Mouse (Mus musculus) heart, embryonic 12.5 days (tissue): ENCODE measurements around the gene Ly75. TPM values are rescaled to one million over a fixed set of nuclear protein-coding genes. Genes with fewer than 3 reads are reported as not detected.

ENCODE experiments used
- ATAC-seq: fragments of 200-750 bp; cut with Nextera tagmentation; 2 replicates; pipeline ENCODE4 v1.8.0; 2017; ENCODE audit warnings: moderate TSS enrichment, moderate library complexity; ENCODE audit not compliant: insufficient number of reproducible peaks, low FRiP score
- H3K27ac ChIP-seq: fragments of 300-500 bp; sonication (generic); 2 replicates; pipeline ENCODE4 v1.5.1; 2016; ENCODE audit warnings: mild to moderate bottlenecking, moderate library complexity; ENCODE audit not compliant: poor library complexity, severe bottlenecking
- H3K27me3 ChIP-seq: fragments of 300-500 bp; sonication (generic); replicated peaks from 2 replicates; pipeline ENCODE4 v1.6.1; 2016; ENCODE audit warnings: mild to moderate bottlenecking, moderate library complexity
- H3K36me3 ChIP-seq: fragments of 300-500 bp; sonication (generic); 2 replicates; pipeline ENCODE4 v1.6.1; 2016; ENCODE audit warnings: mild to moderate bottlenecking, moderate library complexity
- H3K4me1 ChIP-seq: fragments of 300-500 bp; sonication (generic); replicated peaks from 2 replicates; pipeline ENCODE4 v1.6.1; 2016; ENCODE audit warnings: mild to moderate bottlenecking
- H3K4me2 ChIP-seq: fragments of 300-500 bp; sonication (generic); 2 replicates; pipeline ENCODE4 v1.6.1; 2016; ENCODE audit warnings: mild to moderate bottlenecking, moderate library complexity
- H3K4me3 ChIP-seq: fragments of 300-500 bp; sonication (generic); 2 replicates; pipeline ENCODE4 v1.5.1; 2016; ENCODE audit warnings: mild to moderate bottlenecking
- H3K9ac ChIP-seq: fragments of 300-500 bp; sonication (generic); 2 replicates; pipeline ENCODE4 v1.6.1; 2016; ENCODE audit warnings: mild to moderate bottlenecking, moderate library complexity
- H3K9me3 ChIP-seq: fragments of 300-500 bp; sonication (generic); replicated peaks from 2 replicates; pipeline ENCODE4 v1.6.1; 2016; ENCODE audit warnings: mild to moderate bottlenecking, moderate library complexity
- WGBS: fragments of 180-500 bp; shearing (Covaris S2); methylation state at CpG from one replicate; pipeline ENCODE4 v1.1.7; 2016; 5-methylcytosine and 5-hydroxymethylcytosine counted together
- polyA plus RNA-seq: library from polyadenylated mRNA; unstranded; fragments of >200 nt; fragmentation: Nextera tagmentation; extraction: Ambion mirVana; gene quantifications from 2 replicates; pipeline ENCODE4 v1.2.1, GENCODE M21; 2016

The Ly75 gene
- polyA plus RNA-seq, 1 experiment from 2014 or later: 2.9 TPM

DNA sequence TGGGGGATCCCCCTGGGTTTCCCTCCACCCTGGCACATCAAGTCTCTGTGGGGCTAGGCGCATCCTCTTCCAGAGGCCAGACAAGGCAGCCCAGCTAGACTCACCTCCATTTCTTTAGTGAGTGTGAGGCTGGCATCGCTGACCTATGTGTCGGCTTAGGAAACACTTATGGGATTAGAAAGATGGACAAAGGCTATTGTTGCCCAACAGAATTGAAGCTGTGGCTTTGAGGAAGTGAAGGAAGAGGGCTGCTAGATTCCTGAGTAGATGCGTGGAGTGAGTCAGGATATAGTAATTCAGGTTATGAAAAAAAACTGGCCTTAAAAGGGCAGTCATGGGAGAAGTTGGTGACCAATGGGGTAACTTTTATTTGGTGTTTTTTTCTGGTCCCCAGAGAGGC is 13.6 kb downstream of the Ly75 start:
- no peak overlapping the region for H3K9ac ChIP-seq
- no peaks in the 10 kb centered on the region for H3K27me3 ChIP-seq
- H3K27ac ChIP-seq: no peak overlapping the region
- WGBS: 80% methylated on average over 4 of the region's 4 CpGs
- H3K9me3 ChIP-seq: no peaks in the 10 kb centered on the region
- ATAC-seq: no peak
- H3K4me1 ChIP-seq: peaks cover 7% of the 10 kb centered on the region
- H3K36me3 ChIP-seq: no peaks in the 10 kb centered on the region
- H3K4me3 ChIP-seq: no peak overlapping the region
- H3K4me2 ChIP-seq: no peak overlapping the region

GRCm38 (mm10) chr2:60367871-60368270 is 15.2 kb downstream of the Ly75 start:
- no peak overlapping the region for H3K4me3 ChIP-seq
- no peaks in the 10 kb centered on the region for H3K36me3 ChIP-seq
- 77% methylated on average over 7 of the region's 7 CpGs for WGBS
- no peaks in the 10 kb centered on the region for H3K9me3 ChIP-seq
- peaks cover 7% of the 10 kb centered on the region for H3K4me1 ChIP-seq
- no peak for ATAC-seq
- H3K9ac ChIP-seq: no peak overlapping the region
- H3K27me3 ChIP-seq: no peaks in the 10 kb centered on the region
- no peak overlapping the region for H3K27ac ChIP-seq
- H3K4me2 ChIP-seq: no peak overlapping the region

- no peak for ATAC-seq
- H3K27ac ChIP-seq: no peak overlapping the region
- WGBS: 92% methylated on average over 2 of the region's 2 CpGs
- H3K27me3 ChIP-seq: no peaks in the 10 kb centered on the region
- H3K4me3 ChIP-seq: no peak overlapping the region
- no peak overlapping the region for H3K4me2 ChIP-seq
- no peaks in the 10 kb centered on the region for H3K36me3 ChIP-seq
- no peaks in the 10 kb centered on the region for H3K9me3 ChIP-seq
- H3K4me1 ChIP-seq: peaks cover 7% of the 10 kb centered on the region
- H3K9ac ChIP-seq: no peak overlapping the region
These were observed 15.9 kb downstream of the Ly75 start for GRCm38 (mm10) chr2:60367204-60367603.

DNA sequence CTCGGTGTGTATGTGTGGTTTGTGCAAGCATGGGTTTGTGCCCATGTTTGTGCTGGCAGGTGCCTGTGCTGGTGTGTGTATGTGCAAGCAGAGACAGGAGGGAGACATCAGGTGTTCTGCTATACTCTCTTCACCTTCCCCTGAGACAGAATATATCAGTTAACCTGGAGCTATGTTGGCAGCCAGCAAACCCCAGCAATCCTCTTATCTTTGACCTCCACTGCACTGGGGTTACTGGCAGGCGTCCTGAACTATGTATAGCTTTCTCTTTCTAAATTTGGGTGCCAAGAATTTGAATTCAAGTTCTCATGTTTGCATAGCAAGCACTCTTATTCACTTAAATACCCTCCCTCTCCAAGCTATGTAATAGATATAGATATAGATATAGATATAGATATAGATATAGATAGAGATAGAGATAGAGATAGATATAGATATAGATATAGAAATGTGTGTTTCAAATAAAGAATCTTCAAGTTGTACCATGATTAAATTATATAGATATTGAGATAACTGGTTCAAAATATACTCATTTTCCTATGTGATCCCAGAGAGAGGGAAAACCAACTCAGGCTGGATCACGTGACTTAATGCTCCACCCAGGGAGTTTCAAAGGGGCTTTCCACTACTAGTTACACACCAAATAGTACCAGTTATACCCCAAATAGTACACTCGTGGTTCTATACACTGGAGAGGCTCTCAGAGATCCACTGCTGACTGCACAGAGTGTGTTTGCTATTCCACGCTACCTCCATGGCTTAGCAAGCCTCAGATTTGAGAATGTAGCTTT is 17.1 kb downstream of the Ly75 start:
- Histone ChIP-seq H3K4me3 (no peak overlapping the region), H3K4me1 (peaks cover 7% of the 10 kb centered on the region), H3K27ac (no peak overlapping the region), H3K9me3 (no peaks in the 10 kb centered on the region), H3K9ac (no peak overlapping the region), H3K36me3 (no peaks in the 10 kb centered on the region), H3K4me2 (no peak overlapping the region), H3K27me3 (no peaks in the 10 kb centered on the region)
- no peak for ATAC-seq
- WGBS: 65% methylated on average over 5 of the region's 5 CpGs

DNA sequence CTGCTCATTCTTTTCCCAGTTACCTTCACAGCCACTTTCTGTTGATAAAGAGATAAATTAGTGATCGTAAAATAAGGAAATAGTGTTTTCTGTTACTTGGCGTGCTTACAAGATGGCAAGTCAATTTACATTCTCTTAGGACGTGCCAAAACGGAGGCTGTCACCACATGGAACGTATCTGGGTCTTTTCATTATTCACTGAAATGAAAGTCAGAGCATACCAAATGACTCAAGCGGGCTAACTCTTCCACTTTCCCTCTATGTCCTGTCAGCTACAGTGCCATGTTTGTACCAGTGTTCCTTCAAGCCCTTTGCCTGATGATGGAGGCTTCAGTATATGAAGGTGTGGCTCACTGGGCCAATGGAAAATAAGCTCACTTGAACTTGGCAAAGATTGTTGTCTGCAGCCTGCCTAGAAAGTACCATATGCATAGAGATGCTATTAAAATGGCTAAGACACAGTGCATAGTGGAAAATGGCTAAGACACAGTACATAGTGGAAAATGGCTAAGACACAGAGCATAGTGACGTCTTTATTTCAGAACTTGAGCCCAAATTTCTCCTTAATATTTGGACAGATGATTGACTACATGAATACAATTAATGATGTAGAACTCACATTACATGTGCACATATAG is 17.8 kb downstream of the Ly75 start:
- Histone ChIP-seq H3K27me3 (no peaks in the 10 kb centered on the region), H3K4me2 (no peak overlapping the region), H3K4me1 (peaks cover 7% of the 10 kb centered on the region), H3K9me3 (no peaks in the 10 kb centered on the region), H3K9ac (no peak overlapping the region), H3K4me3 (no peak overlapping the region), H3K27ac (no peak overlapping the region), H3K36me3 (no peaks in the 10 kb centered on the region)
- ATAC-seq: no peak
- 70% methylated on average over 7 of the region's 7 CpGs for WGBS

GRCm38 (mm10) chr2:60362146-60362545 is 21.0 kb downstream of the Ly75 start:
- WGBS: 80% methylated on average over 6 of the region's 6 CpGs
- ATAC-seq: no peak
- Histone ChIP-seq H3K9ac (no peak overlapping the region), H3K4me1 (peaks cover 7% of the 10 kb centered on the region), H3K27me3 (no peaks in the 10 kb centered on the region), H3K9me3 (no peaks in the 10 kb centered on the region), H3K4me3 (no peak overlapping the region), H3K4me2 (no peak overlapping the region), H3K27ac (no peak overlapping the region), H3K36me3 (no peaks in the 10 kb centered on the region)

GRCm38 (mm10) chr2:60359796-60360195 is 23.3 kb downstream of the Ly75 start:
- Histone ChIP-seq H3K4me1 (peaks cover 9% of the 10 kb centered on the region; the same call in 1 of the 2 replicates), H3K4me2 (no peak overlapping the region), H3K9me3 (no peaks in the 10 kb centered on the region), H3K9ac (no peak overlapping the region), H3K36me3 (no peaks in the 10 kb centered on the region), H3K27ac (no peak overlapping the region), H3K27me3 (no peaks in the 10 kb centered on the region), H3K4me3 (no peak overlapping the region)
- ATAC-seq: no peak
- WGBS: 92% methylated on average over 3 of the region's 3 CpGs

DNA sequence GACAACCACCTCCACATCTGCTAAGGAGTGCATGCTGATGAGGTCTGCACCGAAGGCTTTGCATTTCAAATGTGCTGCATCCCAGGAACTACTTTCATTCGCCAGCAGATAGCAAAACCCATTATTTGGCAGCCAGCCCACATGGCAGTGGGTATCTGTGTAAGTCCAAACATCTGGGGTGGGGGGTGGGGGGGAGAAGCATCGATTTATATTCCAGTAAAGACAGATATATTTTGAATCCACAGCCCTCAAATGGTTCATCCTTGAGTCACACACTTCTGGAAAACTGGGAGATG is 27.8 kb downstream of the Ly75 start:
- Histone ChIP-seq H3K4me2 (peak overlapping the region; percentile 46), H3K4me3 (peak overlapping the region; percentile 10; the same call in 1 of the 2 replicates), H3K36me3 (no peaks in the 10 kb centered on the region)

GRCm38 (mm10) chr2:60354541-60355387 is 28.3 kb downstream of the Ly75 start:
- H3K9me3 ChIP-seq: no peaks in the 10 kb centered on the region
- peaks cover 18% of the 10 kb centered on the region for H3K4me1 ChIP-seq
- no peak overlapping the region for H3K9ac ChIP-seq
- H3K27me3 ChIP-seq: no peaks in the 10 kb centered on the region
- no peaks in the 10 kb centered on the region for H3K36me3 ChIP-seq
- peak overlapping the region; percentile 10; the same call in 1 of the 2 replicates for H3K4me3 ChIP-seq
- WGBS: 65% methylated on average over 18 of the region's 18 CpGs
- ATAC-seq: 0 out of 2 replicates have a peak, but pooled peaks have one; percentile 39
- H3K27ac ChIP-seq: no peak overlapping the region
- H3K4me2 ChIP-seq: peak overlapping the region; percentile 46

More for the DNA sequence above, 27.8 kb downstream of the Ly75 start:
- Histone ChIP-seq H3K9me3 (no peaks in the 10 kb centered on the region), H3K27me3 (no peaks in the 10 kb centered on the region), H3K27ac (no peak overlapping the region), H3K4me1 (peaks cover 18% of the 10 kb centered on the region), H3K9ac (no peak overlapping the region)
- 28% methylated on average over 3 of the region's 3 CpGs for whole genome bisulfite sequencing
- ATAC-seq: no peak

- WGBS: 86% methylated on average over 5 of the region's 5 CpGs
- Histone ChIP-seq H3K9ac (no peak overlapping the region), H3K9me3 (no peaks in the 10 kb centered on the region), H3K4me2 (no peak overlapping the region), H3K27ac (no peak overlapping the region), H3K4me3 (no peak overlapping the region), H3K36me3 (no peaks in the 10 kb centered on the region), H3K4me1 (peaks cover 18% of the 10 kb centered on the region), H3K27me3 (no peaks in the 10 kb centered on the region)
- ATAC-seq: no peak
These were observed 30.8 kb downstream of the Ly75 start for GRCm38 (mm10) chr2:60352296-60352695.

- Histone ChIP-seq H3K4me3 (no peak overlapping the region), H3K27ac (no peak overlapping the region), H3K9ac (no peak overlapping the region), H3K36me3 (no peaks in the 10 kb centered on the region), H3K27me3 (no peaks in the 10 kb centered on the region), H3K9me3 (no peaks in the 10 kb centered on the region), H3K4me1 (peaks cover 18% of the 10 kb centered on the region), H3K4me2 (no peak overlapping the region)
- ATAC-seq: no peak
- 77% methylated on average over 8 of the region's 8 CpGs for WGBS
These were observed 31.3 kb downstream of the Ly75 start for GRCm38 (mm10) chr2:60351781-60352180.
